Mouse (Mus musculus) cerebellum, adult 2 months (tissue): ENCODE results near the gene 4930469K13Rik.

ENCODE experiments used
- CTCF ChIP-seq: fragments of 200-500 bp; IDR thresholded peaks from 2 replicates; pipeline ENCODE4 v1.5.1; 2011; ENCODE audit warnings: low read depth, mild to moderate bottlenecking, control low read depth, low read length, moderate library complexity, borderline replicate concordance; ENCODE audit not compliant: insufficient read depth
- POLR2A ChIP-seq: fragments of 200-500 bp; IDR thresholded peaks from 2 replicates; pipeline ENCODE4 v1.6.1; 2011; ENCODE audit warnings: low read length, control low read depth, borderline replicate concordance; ENCODE audit not compliant: insufficient read depth

DNA sequence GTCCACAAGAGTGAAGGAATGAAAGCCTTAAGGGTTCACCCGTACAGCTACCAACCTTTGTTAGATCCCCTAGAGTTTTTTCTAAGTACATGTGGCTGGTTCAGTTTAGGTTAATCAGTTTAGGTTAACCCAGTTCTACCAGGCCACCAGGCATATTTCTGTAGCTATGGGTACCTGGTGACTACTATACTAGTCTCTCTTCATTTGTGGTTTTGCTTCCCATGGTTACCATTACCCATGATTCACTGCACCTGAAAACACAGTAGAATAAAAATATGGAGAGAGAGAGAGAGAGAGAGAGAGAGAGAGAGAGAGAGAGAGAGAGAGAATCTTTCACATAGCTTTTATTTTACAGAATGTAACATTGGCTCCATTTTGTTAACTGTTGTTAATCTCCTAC, 41.6 kb downstream of the 4930469K13Rik start:
- TF ChIP-seq CTCF (no peak), POLR2A (no peak)
